Mouse (Mus musculus) gastrocnemius, adult 8-10 months (tissue): ENCODE data around the gene Slc25a14. TPM values are rescaled to one million over a fixed set of nuclear protein-coding genes. Genes with fewer than 3 reads are reported as not detected.

Experiments used
- microRNA-seq: library from miRNA; unstranded; fragments of <30 nt; microRNA quantifications from one replicate; pipeline ENCODE4 v1.2.0, GENCODE M21; 2022
- total RNA-seq, 4 experiments: library from RNA; stranded (reverse); gene quantifications; 2 replicates each; pipeline ENCODE4 v1.2.4; 2022

The Slc25a14 gene
- total RNA-seq, 4 experiments from 2014 or later, result 1.1 to 2.1 (median 1.9) TPM

Small RNAs within 50 kb of the gene (microRNA-seq; reads per million reads assigned to microRNA genes)
- not detected for gene Gm27828

Other genes starting within 250 kb of the Slc25a14 start
- 1 to 10 TPM in 2 of 4 experiments, under 1 TPM in 2; 0.70 to 1.9 (median 1.1) TPM for gene Elf4, start 160.3 kb upstream of the Slc25a14 start, total RNA-seq
- 10 to 100 TPM; 34.4 to 42.4 (median 40.0) TPM for gene Aifm1, start 109.8 kb upstream of the Slc25a14 start, total RNA-seq
- gene Rab33a, start 104.1 kb upstream of the Slc25a14 start, total RNA-seq, result not detected
- 1 to 10 TPM; 3.6 to 5.5 (median 3.9) TPM for gene Zfp280c, start 28.9 kb upstream of the Slc25a14 start, total RNA-seq
- gene Gpr119, start 51.1 kb downstream of the Slc25a14 start, total RNA-seq, result under 1 TPM in 1 of 4 experiments, not detected in 3; 0.24 TPM
- 1 to 10 TPM in 3 of 4 experiments, under 1 TPM in 1; 0.73 to 2.1 (median 1.4) TPM for gene Rbmx2, start 71.6 kb downstream of the Slc25a14 start, total RNA-seq